Mouse (Mus musculus) liver, adult 2 months (tissue): ENCODE data around the gene 2700097O09Rik. TPM values are rescaled to one million over a fixed set of nuclear protein-coding genes. Genes with fewer than 3 reads are reported as not detected.
A peak's percentile ranks its signal among the peaks of the same experiment; 100 is the strongest.

ENCODE experiments used
- DNase-seq: peaks from one replicate; pipeline ENCODE4 v3.0.0-alpha.2; 2011; ENCODE audit warnings: low read depth, low spot score; ENCODE audit errors: extremely low read depth
- H3K27ac ChIP-seq: fragments of 200-500 bp; replicated peaks from 2 replicates; pipeline ENCODE4 v1.5.1; 2012; ENCODE audit warnings: low read depth, mild to moderate bottlenecking, control low read depth, inconsistent platforms, low read length; ENCODE audit not compliant: insufficient read depth
- H3K27me3 ChIP-seq: fragments of 200-500 bp; 2 replicates; pipeline ENCODE4 v1.6.1; 2012; ENCODE audit warnings: mild to moderate bottlenecking, moderate library complexity, low read length, inconsistent platforms; ENCODE audit not compliant: control insufficient read depth, insufficient read depth
- H3K36me3 ChIP-seq: fragments of 200-500 bp; 2 replicates; pipeline ENCODE4 v1.6.1; 2012; ENCODE audit warnings: low read length, inconsistent platforms; ENCODE audit not compliant: control insufficient read depth, insufficient read depth
- H3K4me1 ChIP-seq: fragments of 200-500 bp; 2 replicates; pipeline ENCODE4 v1.6.1; 2011; ENCODE audit warnings: low read length; ENCODE audit not compliant: control insufficient read depth, insufficient read depth
- H3K4me3 ChIP-seq: fragments of 200-500 bp; 2 replicates; pipeline ENCODE4 v1.5.1; 2011; ENCODE audit warnings: low read depth, mild to moderate bottlenecking, control low read depth, low read length, moderate library complexity; ENCODE audit not compliant: insufficient read depth
- H3K79me2 ChIP-seq: fragments of 200-500 bp; 2 replicates; pipeline ENCODE4 v1.6.1; 2012; ENCODE audit warnings: inconsistent platforms, mild to moderate bottlenecking, low read length, moderate library complexity; ENCODE audit not compliant: control insufficient read depth, insufficient read depth
- H3K9ac ChIP-seq: fragments of 200-500 bp; 2 replicates; pipeline ENCODE4 v1.6.1; 2012; ENCODE audit warnings: low read depth, mild to moderate bottlenecking, control low read depth, inconsistent platforms, low read length
- CTCF ChIP-seq: fragments of 200-500 bp; IDR thresholded peaks from 2 replicates; pipeline ENCODE4 v1.5.1; 2011; ENCODE audit warnings: low read depth, low read length, control low read depth
- POLR2A ChIP-seq: fragments of 200-500 bp; IDR thresholded peaks from 2 replicates; pipeline ENCODE4 v1.6.1; 2011; ENCODE audit warnings: low read length, control low read depth; ENCODE audit not compliant: insufficient read depth; ENCODE audit errors: extremely low read depth
- WGBS: fragments of 180-500 bp; shearing (Covaris S2); methylation state at CpG from one replicate; pipeline ENCODE4 v1.1.7; 2018; 5-methylcytosine and 5-hydroxymethylcytosine counted together
- polyA plus RNA-seq: library from polyadenylated mRNA; depleted of rRNA; stranded (reverse); fragments of >200 nt; gene quantifications from 2 replicates; pipeline ENCODE4 v1.2.3, GENCODE M21; 2012
- total RNA-seq: library from RNA; depleted of rRNA; stranded (reverse); fragments of >200 nt; gene quantifications from 2 replicates; pipeline ENCODE4 v1.2.3, GENCODE M21; 2014

Gene 2700097O09Rik
- total and polyA plus RNA-seq, 2 experiments, result 5.5 to 13.0 TPM

DNA sequence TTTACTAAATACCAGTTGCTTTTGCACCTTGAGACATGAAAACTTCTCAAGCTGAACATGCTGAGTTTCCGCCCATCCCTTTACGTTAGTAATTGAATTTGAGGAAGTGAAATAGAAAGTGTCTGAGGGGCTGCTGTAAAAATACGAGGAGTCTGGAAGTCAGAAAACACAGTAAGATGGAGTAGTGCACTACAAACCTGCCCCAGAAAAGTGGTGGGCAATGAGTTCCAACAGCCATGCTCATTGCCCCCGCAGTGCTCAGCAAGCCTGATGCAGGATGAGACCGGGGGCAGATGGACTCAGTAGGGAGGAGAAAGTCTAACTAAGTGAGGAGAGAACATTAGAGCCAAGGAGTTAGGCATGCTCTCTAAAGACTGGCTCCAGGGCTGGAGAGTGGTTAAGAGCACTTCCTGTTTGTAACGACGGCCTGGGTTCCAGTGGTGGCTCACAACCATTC, 60.5 kb downstream of the 2700097O09Rik start:
- WGBS, result 81% methylated on average over 7 of the region's 7 CpGs
- Histone ChIP-seq H3K9ac (no peak overlapping the region), H3K27ac (no peak overlapping the region)

DNA sequence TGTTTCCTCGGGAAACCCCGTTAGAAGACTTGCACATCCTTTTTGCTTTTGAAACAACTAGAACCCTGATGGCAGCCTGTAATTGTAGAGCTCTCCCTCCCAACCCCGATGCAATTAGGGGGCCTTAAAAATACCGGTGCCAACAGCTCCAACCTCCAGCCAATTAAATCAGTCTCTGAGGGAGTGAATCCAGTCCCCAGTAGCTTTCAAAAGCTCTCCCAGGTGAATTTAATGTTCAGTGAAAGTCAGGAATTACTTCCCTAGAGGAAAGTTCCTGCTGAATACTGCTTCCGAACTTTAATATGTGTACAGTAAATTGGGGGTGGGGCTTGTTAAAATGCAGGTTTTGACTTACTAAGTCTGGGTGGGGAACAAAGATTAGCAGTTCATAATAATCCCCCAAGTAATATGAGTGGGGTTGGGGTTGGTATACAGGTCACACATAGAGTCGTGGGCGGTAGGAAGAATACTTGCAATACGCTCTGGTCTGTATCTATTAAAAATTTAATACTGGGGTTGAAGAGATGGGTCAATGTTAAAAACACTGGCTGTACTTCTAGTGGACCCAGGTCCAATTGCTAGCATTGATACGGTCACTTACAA, 62.7 kb downstream of the 2700097O09Rik start:
- Histone ChIP-seq H3K36me3 (no peaks in the 10 kb centered on the region), H3K79me2 (no peaks in the 10 kb centered on the region), H3K4me1 (no peaks in the 10 kb centered on the region), H3K4me3 (no peak overlapping the region), H3K27me3 (no peaks in the 10 kb centered on the region), H3K9ac (no peak overlapping the region), H3K27ac (no peak overlapping the region)
- DNase-seq, result no peak
- WGBS, result 75% methylated on average over 9 of the region's 9 CpGs
- TF ChIP-seq POLR2A (no peak), CTCF (no peak)

More for the DNA sequence above, 60.5 kb downstream of the 2700097O09Rik start:
- TF ChIP-seq CTCF, result no peak
- Histone ChIP-seq H3K79me2 (no peaks in the 10 kb centered on the region), H3K36me3 (no peaks in the 10 kb centered on the region), H3K4me1 (no peaks in the 10 kb centered on the region), H3K27me3 (no peaks in the 10 kb centered on the region), H3K4me3 (no peak overlapping the region)
- DNase-seq, result peak; percentile 17

DNA sequence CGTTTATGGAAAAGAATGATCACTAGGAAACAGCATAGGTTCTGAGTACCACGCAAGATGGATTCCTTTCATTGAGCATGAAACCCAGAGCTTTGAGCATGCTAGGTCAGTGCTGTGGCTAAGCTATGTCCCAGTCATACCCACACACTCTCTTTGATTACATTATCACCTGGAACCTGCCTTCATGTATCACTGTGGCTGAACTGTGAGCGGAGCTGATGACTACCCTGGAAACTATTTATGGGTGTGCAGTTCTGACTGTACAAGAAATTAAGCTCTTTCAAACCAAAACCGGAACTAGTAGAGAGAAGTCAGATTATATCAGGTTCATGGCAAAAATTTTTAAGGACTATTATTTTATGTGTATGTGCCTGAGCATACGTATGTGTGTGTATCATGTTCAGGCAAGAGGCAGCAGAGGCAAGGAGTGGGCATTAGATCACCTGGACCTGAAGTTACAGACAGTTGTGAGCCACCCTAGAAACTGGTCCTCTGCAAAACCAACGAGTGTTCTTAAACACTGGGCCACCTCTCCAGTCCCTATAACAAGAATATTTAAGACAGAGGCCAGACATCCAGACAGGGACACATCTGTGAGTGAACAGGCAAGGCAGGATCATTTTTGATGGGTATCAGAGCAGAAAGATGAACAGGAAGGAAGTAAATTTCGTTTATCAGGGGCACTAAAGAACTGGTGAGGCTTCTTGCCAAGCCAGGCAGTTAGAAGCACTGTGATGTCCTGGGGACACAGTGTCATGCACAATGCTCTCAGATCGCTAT, 63.4 kb downstream of the 2700097O09Rik start:
- Histone ChIP-seq H3K9ac (no peak overlapping the region), H3K27ac (no peak overlapping the region), H3K4me3 (no peak overlapping the region), H3K36me3 (no peaks in the 10 kb centered on the region), H3K27me3 (no peaks in the 10 kb centered on the region), H3K79me2 (no peaks in the 10 kb centered on the region), H3K4me1 (no peaks in the 10 kb centered on the region)
- TF ChIP-seq POLR2A (no peak), CTCF (no peak)
- DNase-seq, result no peak
- WGBS, result 76% methylated on average over 8 of the region's 8 CpGs

DNA sequence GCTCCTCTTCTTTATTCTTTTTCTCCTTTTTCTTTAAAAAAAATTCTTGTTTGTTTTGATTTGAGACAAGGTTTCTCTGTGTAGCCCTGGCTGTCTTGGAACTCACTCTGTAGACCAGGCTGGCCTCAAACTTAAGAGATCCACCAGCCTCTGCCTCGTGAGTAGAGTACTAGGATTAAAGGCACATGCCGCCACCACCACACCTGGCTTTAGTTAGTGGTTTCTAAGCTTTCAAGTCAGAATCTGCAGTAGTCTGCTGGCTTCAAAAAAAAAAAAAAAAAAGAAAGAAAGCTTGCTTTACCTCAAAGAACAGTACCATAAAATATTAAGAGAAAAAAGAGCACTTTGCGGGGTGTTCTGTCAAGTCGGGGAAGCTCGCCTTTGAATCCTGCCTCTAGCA, 64.5 kb downstream of the 2700097O09Rik start:
- TF ChIP-seq POLR2A (no peak), CTCF (no peak)
- WGBS, result 94% methylated on average over 5 of the region's 5 CpGs
- no peaks in the 10 kb centered on the region for H3K27me3 ChIP-seq

DNA sequence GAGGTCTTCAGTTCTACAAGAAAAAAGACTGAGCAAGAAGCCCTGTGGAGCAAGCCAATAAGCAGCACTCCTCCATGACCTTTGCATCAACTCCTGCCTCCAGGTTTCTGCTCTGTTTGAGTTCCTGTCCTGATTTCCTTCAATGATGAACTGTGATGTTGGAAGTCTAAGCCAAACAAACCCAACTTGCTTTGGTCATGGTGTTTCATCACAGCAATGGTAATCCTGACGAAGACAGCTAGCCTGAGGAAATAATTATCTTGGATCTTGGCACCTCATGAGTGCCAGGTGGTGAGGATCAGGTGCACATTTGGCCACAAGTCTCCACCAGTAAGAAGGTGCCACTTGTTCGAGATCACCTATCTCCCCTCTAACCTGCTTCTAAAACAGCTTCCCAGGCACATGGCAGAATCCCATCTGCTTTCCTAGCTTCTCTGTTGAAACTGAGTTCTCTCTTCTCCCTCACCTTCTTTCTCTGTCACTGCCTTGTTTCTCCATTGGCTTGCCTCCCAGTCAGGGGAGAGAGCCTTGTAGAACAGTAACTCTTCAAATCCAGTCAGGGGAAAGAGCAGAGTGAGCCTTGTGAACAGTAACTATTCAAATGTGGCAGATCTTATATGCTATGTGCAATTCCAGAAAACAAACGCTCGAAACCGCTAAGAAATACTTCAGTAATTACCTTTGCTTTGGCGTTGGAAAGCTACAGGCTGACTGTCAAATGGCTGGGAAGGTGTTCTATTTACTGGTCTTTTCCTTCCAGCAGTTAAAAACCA, 66.1 kb downstream of the 2700097O09Rik start, which contains the start of gene Baz1a:
Gene Baz1a (minus strand): TSS at position 723 of the 773 bp plus-strand sequence.
- TF ChIP-seq CTCF (no peak), POLR2A (no peak)
- Histone ChIP-seq H3K79me2 (no peaks in the 10 kb centered on the region), H3K4me1 (no peaks in the 10 kb centered on the region), H3K27me3 (no peaks in the 10 kb centered on the region), H3K4me3 (no peak within 1 kb of the TSS), H3K36me3 (no peaks in the 10 kb centered on the region), H3K9ac (no peak within 1 kb of the TSS), H3K27ac (no peak within 1 kb of the TSS)
- no peak for DNase-seq
- 84% methylated on average over 6 of the region's 6 CpGs for WGBS

More for the DNA sequence above, 64.5 kb downstream of the 2700097O09Rik start:
- Histone ChIP-seq H3K27ac (no peak overlapping the region), H3K9ac (no peak overlapping the region), H3K4me1 (no peaks in the 10 kb centered on the region), H3K4me3 (no peak overlapping the region), H3K36me3 (no peaks in the 10 kb centered on the region), H3K79me2 (no peaks in the 10 kb centered on the region)
- no peak for DNase-seq
